Mouse (Mus musculus) G1E (cell line): Measurements from ENCODE around the gene Mfap4.

ENCODE experiments used
- CTCF ChIP-seq: IDR thresholded peaks from 2 replicates; pipeline ENCODE4 v1.5.1; 2012; ENCODE audit warnings: low read depth, low read length, inconsistent platforms, mixed read lengths
- GATA1 ChIP-seq: IDR thresholded peaks from 2 replicates; pipeline ENCODE4 v1.6.1; 2012; ENCODE audit warnings: borderline replicate concordance, low read length, inconsistent platforms, mixed read lengths
- GATA2 ChIP-seq: IDR thresholded peaks from 2 replicates; pipeline ENCODE4 v1.6.1; 2012; ENCODE audit warnings: low read depth, low read length, inconsistent platforms, borderline replicate concordance

DNA sequence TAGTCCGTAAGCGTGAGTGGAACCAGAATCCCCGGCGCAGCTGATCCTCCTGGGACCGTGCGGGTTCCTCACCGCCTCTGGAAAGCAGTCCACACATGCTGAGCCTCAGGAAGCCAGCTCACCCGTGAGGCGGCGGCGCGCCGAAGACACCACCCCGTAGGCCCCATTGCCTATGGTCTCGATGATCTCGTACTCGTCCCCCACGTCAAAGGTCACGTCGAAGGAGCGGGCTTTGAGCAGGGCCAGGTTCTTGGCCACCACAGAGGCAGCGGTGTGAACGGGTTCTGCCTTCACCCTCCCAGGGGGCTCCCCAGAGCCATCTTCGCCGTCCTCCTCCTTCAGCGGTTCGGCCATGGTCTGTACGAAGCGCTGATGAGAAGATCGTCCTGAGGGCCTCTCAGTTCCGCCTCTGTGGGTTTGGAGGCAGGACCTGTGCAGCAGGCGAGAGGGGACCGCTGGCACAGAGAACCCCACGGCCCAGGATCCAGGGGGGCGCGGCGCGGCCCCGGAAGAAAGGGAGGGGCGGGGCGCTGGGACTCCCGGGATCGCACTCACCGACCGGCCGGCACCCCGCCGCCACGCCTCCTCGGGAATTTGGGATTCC lies 8.4 kb downstream of the Mfap4 start:
- no peak for TF ChIP-seq CTCF
- no peak for TF ChIP-seq GATA1
- TF ChIP-seq GATA2, result no peak
